Mouse (Mus musculus) testis, postnatal 14 days (tissue): ENCODE results near the gene Rmnd5b.
"Not testable (repeated sequence)": the region's sequence is repeated elsewhere in the genome, so short reads cannot be mapped to it uniquely, and the experiment has no call there.

ENCODE experiments used
- DNase-seq: peaks from one replicate; pipeline ENCODE4 v3.0.0; 2021; ENCODE audit warnings: low spot score

The Rmnd5b gene

GRCm38 (mm10) chr11:51649111-51649888, 13.6 kb upstream of the Rmnd5b start:
- DNase-seq = no peak

- no peak for DNase-seq
Observed at GRCm38 (mm10) chr11:51648566-51648965, 12.9 kb upstream of the Rmnd5b start.

- no peak for DNase-seq
Observed at GRCm38 (mm10) chr11:51646751-51647667, 11.3 kb upstream of the Rmnd5b start.

GRCm38 (mm10) chr11:51646245-51646644, 10.5 kb upstream of the Rmnd5b start:
- no peak for DNase-seq

GRCm38 (mm10) chr11:51645293-51645692, 9.6 kb upstream of the Rmnd5b start:
- no peak for DNase-seq

- no peak for DNase-seq
Observed at GRCm38 (mm10) chr11:51644217-51644616, 8.5 kb upstream of the Rmnd5b start.

GRCm38 (mm10) chr11:51643761-51644160, 8.1 kb upstream of the Rmnd5b start:
- no peak for DNase-seq

GRCm38 (mm10) chr11:51643202-51643601, 7.5 kb upstream of the Rmnd5b start:
- DNase-seq = no peak

GRCm38 (mm10) chr11:51640748-51641147, 5.1 kb upstream of the Rmnd5b start:
- no peak for DNase-seq

GRCm38 (mm10) chr11:51638497-51638896, 2.8 kb upstream of the Rmnd5b start:
- no peak for DNase-seq

- peak; percentile 47 for DNase-seq
Observed at GRCm38 (mm10) chr11:51637971-51638414, 2.3 kb upstream of the Rmnd5b start.

GRCm38 (mm10) chr11:51636323-51636684, 608 bp upstream of the Rmnd5b start:
- DNase-seq = no peak

- no peak for DNase-seq
Observed at GRCm38 (mm10) chr11:51635127-51635524, 570 bp downstream of the Rmnd5b start.

- DNase-seq = no peak
Observed at GRCm38 (mm10) chr11:51633721-51634120, 2.0 kb downstream of the Rmnd5b start.

GRCm38 (mm10) chr11:51633200-51633599, 2.5 kb downstream of the Rmnd5b start:
- not testable (repeated sequence) for DNase-seq

GRCm38 (mm10) chr11:51632130-51632753, 3.5 kb downstream of the Rmnd5b start:
- no peak for DNase-seq

- no peak for DNase-seq
Observed at GRCm38 (mm10) chr11:51629651-51630314, 5.9 kb downstream of the Rmnd5b start.

- DNase-seq = no peak
Observed at GRCm38 (mm10) chr11:51627907-51628306, 7.8 kb downstream of the Rmnd5b start.

GRCm38 (mm10) chr11:51627425-51627824, 8.3 kb downstream of the Rmnd5b start:
- DNase-seq = no peak

GRCm38 (mm10) chr11:51625187-51625820, 10.4 kb downstream of the Rmnd5b start:
- no peak for DNase-seq

- no peak for DNase-seq
Observed at GRCm38 (mm10) chr11:51622971-51623491, 12.7 kb downstream of the Rmnd5b start.
